Mouse (Mus musculus) cerebellum, postnatal 36 days (tissue): ENCODE results near the gene Upk3a.

Experiments
- DNase-seq, 2 experiments: peaks; one replicate each; pipeline ENCODE4 v3.0.0; 2021 to 2022; ENCODE audit warnings: mixed read lengths in 2 of 2

Upk3a gene

GRCm38 (mm10) chr15:85054098-85054497 lies 37.2 kb downstream of the Upk3a start:
- DNase-seq, result no peak

GRCm38 (mm10) chr15:85055186-85055585 lies 38.2 kb downstream of the Upk3a start:
- DNase-seq, result no peak

GRCm38 (mm10) chr15:85063421-85063820 lies 46.5 kb downstream of the Upk3a start:
- no peak for DNase-seq

GRCm38 (mm10) chr15:85070561-85070960 lies 53.6 kb downstream of the Upk3a start:
- peak; percentile 41 to 50 for DNase-seq
